Mouse (Mus musculus) activated CD4-positive, CD25-positive, alpha-beta regulatory T cell, adult 9 weeks (primary cell): Measurements from ENCODE around the gene Speer1. TPM values are rescaled to one million over a fixed set of nuclear protein-coding genes. Genes with fewer than 3 reads are reported as not detected.

Experiments used
- polyA plus RNA-seq: library from polyadenylated mRNA; unstranded; fragments of 100-300 nt; shearing (Covaris generic); gene quantifications from one replicate; pipeline ENCODE4 v1.2.1, GENCODE M21; 2017

The Speer1 gene
- not detected for polyA plus RNA-seq

DNA sequence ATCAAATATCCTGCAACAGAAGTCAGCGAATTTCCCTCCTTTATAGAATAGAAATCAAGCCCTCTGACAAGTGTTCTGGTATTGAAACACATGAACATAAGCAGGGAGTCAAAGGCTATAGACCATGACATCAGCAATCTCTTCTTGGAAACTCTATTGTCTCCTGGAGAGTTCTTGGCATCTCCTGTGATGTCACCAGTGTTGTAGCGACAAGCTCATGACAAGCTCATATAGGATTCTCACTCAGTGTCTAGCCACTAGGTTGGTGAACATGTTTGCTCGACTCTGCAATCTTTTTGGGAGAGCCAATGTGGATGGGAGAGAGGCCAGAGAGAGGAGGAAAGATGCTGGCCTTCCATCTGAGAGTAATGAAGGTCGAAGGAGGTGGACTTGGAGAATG is at the start of gene Speer1:
Speer1 (plus strand) TSS at position 301 of the 400 bp plus-strand sequence.

Other genes with a start within 250 kb of the Speer1 start
- gene Gm8879, start 213.9 kb upstream of the Speer1 start, polyA plus RNA-seq, result not detected
- not detected for gene Gm5861, start 158.4 kb upstream of the Speer1 start, polyA plus RNA-seq
- gene Gm8890, start 85.5 kb upstream of the Speer1 start, polyA plus RNA-seq, result not detected
- gene Gm8897, start 74.9 kb downstream of the Speer1 start, polyA plus RNA-seq, result not detected
- not detected for gene Gm8906, start 161.2 kb downstream of the Speer1 start, polyA plus RNA-seq